Mouse (Mus musculus): ENCODE data around the gene Kcnmb4. TPM values are rescaled to one million over a fixed set of nuclear protein-coding genes. Genes with fewer than 3 reads are reported as not detected.

The Kcnmb4 gene
- total and polyA plus RNA-seq, 3 experiments: 0.44 TPM; not detected in 2

- H3K9me3 ChIP-seq (replicated peaks): peaks cover 49% of the 10 kb centered on the region
- no peaks in the 10 kb centered on the region for H3K4me1 ChIP-seq (ENCODE audit: insufficient read depth, low read depth, low read length)
- H3K36me3 ChIP-seq (replicated peaks): no peaks in the 10 kb centered on the region
- DNase-seq (ENCODE audit: low spot score) (no peak), ATAC-seq (ENCODE audit: extremely low read depth, insufficient number of reproducible peaks, low FRiP score, poor library complexity, severe bottlenecking) (no peak)
- H3K4me3 ChIP-seq (ENCODE audit: low read depth, low read length): no peak overlapping the region
- H3K27me3 ChIP-seq (ENCODE audit: insufficient read depth, low read length): no peaks in the 10 kb centered on the region
- no peak for TF ChIP-seq CTCF (IDR thresholded peaks at IDR 0.05; ENCODE audit: low read depth, low read length)
- no peak for TF ChIP-seq GATA2 (IDR thresholded peaks at IDR 0.05; ENCODE audit: borderline replicate concordance, low read depth, low read length)
- no peak for TF ChIP-seq TAL1 (conservative IDR thresholded peaks at IDR 0.05; ENCODE audit: low read depth, low read length)
- TF ChIP-seq GATA1 (IDR thresholded peaks at IDR 0.05; ENCODE audit: borderline replicate concordance, low read length): no peak
- no peak for TF ChIP-seq POLR2AphosphoS5 (IDR thresholded peaks at IDR 0.05; ENCODE audit: insufficient replicate concordance, low read depth, low read length)
Observed at GRCm38 (mm10) chr10:116432421-116432820, 41.3 kb downstream of the Kcnmb4 start.

GRCm38 (mm10) chr10:116428026-116428780 is 45.5 kb downstream of the Kcnmb4 start:
- no peak for ATAC-seq (ENCODE audit: extremely low read depth, insufficient number of reproducible peaks, low FRiP score, poor library complexity, severe bottlenecking)
- DNase-seq (ENCODE audit: low spot score): no peak
- Histone ChIP-seq H3K4me3 (ENCODE audit: low read depth, low read length) (no peak overlapping the region), H3K4me1 (ENCODE audit: insufficient read depth, low read depth, low read length) (no peaks in the 10 kb centered on the region), H3K27me3 (ENCODE audit: insufficient read depth, low read length) (no peaks in the 10 kb centered on the region), H3K9me3 (replicated peaks) (peaks cover 44% of the 10 kb centered on the region), H3K36me3 (replicated peaks) (no peaks in the 10 kb centered on the region)
- TF ChIP-seq POLR2AphosphoS5 (IDR thresholded peaks at IDR 0.05; ENCODE audit: insufficient replicate concordance, low read depth, low read length) (no peak), GATA1 (IDR thresholded peaks at IDR 0.05; ENCODE audit: borderline replicate concordance, low read length) (no peak), TAL1 (conservative IDR thresholded peaks at IDR 0.05; ENCODE audit: low read depth, low read length) (no peak), CTCF (IDR thresholded peaks at IDR 0.05; ENCODE audit: low read depth, low read length) (no peak), GATA2 (IDR thresholded peaks at IDR 0.05; ENCODE audit: borderline replicate concordance, low read depth, low read length) (no peak)

GRCm38 (mm10) chr10:116426176-116426575 is 47.5 kb downstream of the Kcnmb4 start:
- Histone ChIP-seq H3K4me3 (ENCODE audit: low read depth, low read length) (no peak overlapping the region), H3K4me1 (ENCODE audit: insufficient read depth, low read depth, low read length) (no peaks in the 10 kb centered on the region), H3K27me3 (ENCODE audit: insufficient read depth, low read length) (no peaks in the 10 kb centered on the region), H3K36me3 (replicated peaks) (no peaks in the 10 kb centered on the region), H3K9me3 (replicated peaks) (peaks cover 46% of the 10 kb centered on the region)
- ATAC-seq (ENCODE audit: extremely low read depth, insufficient number of reproducible peaks, low FRiP score, poor library complexity, severe bottlenecking) (no peak), DNase-seq (ENCODE audit: low spot score) (no peak)
- no peak for TF ChIP-seq GATA2 (IDR thresholded peaks at IDR 0.05; ENCODE audit: borderline replicate concordance, low read depth, low read length)
- TF ChIP-seq CTCF (IDR thresholded peaks at IDR 0.05; ENCODE audit: low read depth, low read length): no peak
- TF ChIP-seq POLR2AphosphoS5 (IDR thresholded peaks at IDR 0.05; ENCODE audit: insufficient replicate concordance, low read depth, low read length): no peak
- no peak for TF ChIP-seq GATA1 (IDR thresholded peaks at IDR 0.05; ENCODE audit: borderline replicate concordance, low read length)
- no peak for TF ChIP-seq TAL1 (conservative IDR thresholded peaks at IDR 0.05; ENCODE audit: low read depth, low read length)

GRCm38 (mm10) chr10:116424921-116425320 is 48.8 kb downstream of the Kcnmb4 start:
- Histone ChIP-seq H3K36me3 (replicated peaks) (no peaks in the 10 kb centered on the region), H3K9me3 (replicated peaks) (peaks cover 43% of the 10 kb centered on the region), H3K4me3 (ENCODE audit: low read depth, low read length) (no peak overlapping the region), H3K27me3 (ENCODE audit: insufficient read depth, low read length) (no peaks in the 10 kb centered on the region), H3K4me1 (ENCODE audit: insufficient read depth, low read depth, low read length) (no peaks in the 10 kb centered on the region)
- no peak for DNase-seq (ENCODE audit: low spot score)
- TF ChIP-seq TAL1 (conservative IDR thresholded peaks at IDR 0.05; ENCODE audit: low read depth, low read length) (no peak), GATA2 (IDR thresholded peaks at IDR 0.05; ENCODE audit: borderline replicate concordance, low read depth, low read length) (no peak), GATA1 (IDR thresholded peaks at IDR 0.05; ENCODE audit: borderline replicate concordance, low read length) (no peak), POLR2AphosphoS5 (IDR thresholded peaks at IDR 0.05; ENCODE audit: insufficient replicate concordance, low read depth, low read length) (no peak), CTCF (IDR thresholded peaks at IDR 0.05; ENCODE audit: low read depth, low read length) (no peak)
- ATAC-seq (ENCODE audit: extremely low read depth, insufficient number of reproducible peaks, low FRiP score, poor library complexity, severe bottlenecking): no peak

- no peaks in the 10 kb centered on the region for H3K27me3 ChIP-seq (ENCODE audit: insufficient read depth, low read length)
- H3K36me3 ChIP-seq (replicated peaks): no peaks in the 10 kb centered on the region
- TF ChIP-seq POLR2AphosphoS5 (IDR thresholded peaks at IDR 0.05; ENCODE audit: insufficient replicate concordance, low read depth, low read length) (no peak), GATA1 (IDR thresholded peaks at IDR 0.05; ENCODE audit: borderline replicate concordance, low read length) (no peak), GATA2 (IDR thresholded peaks at IDR 0.05; ENCODE audit: borderline replicate concordance, low read depth, low read length) (no peak), TAL1 (conservative IDR thresholded peaks at IDR 0.05; ENCODE audit: low read depth, low read length) (no peak), CTCF (IDR thresholded peaks at IDR 0.05; ENCODE audit: low read depth, low read length) (no peak)
- H3K4me3 ChIP-seq (ENCODE audit: low read depth, low read length): no peak overlapping the region
- H3K4me1 ChIP-seq (ENCODE audit: insufficient read depth, low read depth, low read length): no peaks in the 10 kb centered on the region
- DNase-seq (ENCODE audit: low spot score) (no peak), ATAC-seq (ENCODE audit: extremely low read depth, insufficient number of reproducible peaks, low FRiP score, poor library complexity, severe bottlenecking) (no peak)
- H3K9me3 ChIP-seq (replicated peaks): peaks cover 35% of the 10 kb centered on the region
Observed at GRCm38 (mm10) chr10:116422551-116422950, 51.1 kb downstream of the Kcnmb4 start.

- H3K9me3 ChIP-seq (replicated peaks): peaks cover 45% of the 10 kb centered on the region
- TF ChIP-seq GATA1 (IDR thresholded peaks at IDR 0.05; ENCODE audit: borderline replicate concordance, low read length): no peak
- TF ChIP-seq GATA2 (IDR thresholded peaks at IDR 0.05; ENCODE audit: borderline replicate concordance, low read depth, low read length): no peak
- TF ChIP-seq CTCF (IDR thresholded peaks at IDR 0.05; ENCODE audit: low read depth, low read length): no peak
- TF ChIP-seq TAL1 (conservative IDR thresholded peaks at IDR 0.05; ENCODE audit: low read depth, low read length): no peak
- TF ChIP-seq POLR2AphosphoS5 (IDR thresholded peaks at IDR 0.05; ENCODE audit: insufficient replicate concordance, low read depth, low read length): no peak
- H3K36me3 ChIP-seq (replicated peaks): no peaks in the 10 kb centered on the region
- no peaks in the 10 kb centered on the region for H3K27me3 ChIP-seq (ENCODE audit: insufficient read depth, low read length)
- ATAC-seq (ENCODE audit: extremely low read depth, insufficient number of reproducible peaks, low FRiP score, poor library complexity, severe bottlenecking) (no peak), DNase-seq (ENCODE audit: low spot score) (no peak)
- H3K4me3 ChIP-seq (ENCODE audit: low read depth, low read length): no peak overlapping the region
- no peaks in the 10 kb centered on the region for H3K4me1 ChIP-seq (ENCODE audit: insufficient read depth, low read depth, low read length)
Observed at GRCm38 (mm10) chr10:116420976-116421375, 52.7 kb downstream of the Kcnmb4 start.

All from G1E (cell line).